Mouse (Mus musculus) heart, embryonic 10.5 days (tissue): ENCODE results near the gene Ipo11. TPM values are rescaled to one million over a fixed set of nuclear protein-coding genes. Genes with fewer than 3 reads are reported as not detected.

ENCODE experiments used
- DNase-seq: peaks from one replicate; pipeline ENCODE4 v3.0.0-alpha.2; 2017; ENCODE audit warnings: low spot score
- H3K27ac ChIP-seq: fragments of 300-500 bp; sonication (generic); 2 replicates; pipeline ENCODE4 v1.5.1; 2016; ENCODE audit warnings: mild to moderate bottlenecking
- H3K27me3 ChIP-seq: fragments of 300-500 bp; sonication (generic); 2 replicates; pipeline ENCODE4 v1.6.1; 2016; ENCODE audit warnings: mild to moderate bottlenecking; ENCODE audit not compliant: poor library complexity, insufficient read depth, severe bottlenecking
- H3K36me3 ChIP-seq: fragments of 300-500 bp; sonication (generic); 2 replicates; pipeline ENCODE4 v1.6.1; 2016; ENCODE audit warnings: mild to moderate bottlenecking, moderate library complexity
- H3K4me1 ChIP-seq: fragments of 300-500 bp; sonication (generic); 2 replicates; pipeline ENCODE4 v1.6.1; 2016; ENCODE audit warnings: mild to moderate bottlenecking
- H3K4me3 ChIP-seq: fragments of 300-500 bp; sonication (generic); 2 replicates; pipeline ENCODE4 v1.5.1; 2016; ENCODE audit warnings: mild to moderate bottlenecking, moderate library complexity
- H3K9me3 ChIP-seq: fragments of 300-500 bp; sonication (generic); 2 replicates; pipeline ENCODE4 v1.6.1; 2016; ENCODE audit warnings: mild to moderate bottlenecking, moderate library complexity
- WGBS: fragments of 180-500 bp; shearing (Covaris S2); methylation state at CpG from one replicate; pipeline ENCODE4 v1.1.7; 2016; 5-methylcytosine and 5-hydroxymethylcytosine counted together
- polyA plus RNA-seq: library from polyadenylated mRNA; unstranded; fragments of >200 nt; fragmentation: Nextera tagmentation; extraction: Ambion mirVana; gene quantifications from 2 replicates; pipeline ENCODE4 v1.2.1, GENCODE M21; 2016

The Ipo11 gene
- polyA plus RNA-seq, 1 experiment from 2014 or later = 88.0 TPM

- no peaks in the 10 kb centered on the region for H3K27me3 ChIP-seq
- no peak for DNase-seq
- no peaks in the 10 kb centered on the region for H3K9me3 ChIP-seq
- no peaks in the 10 kb centered on the region for H3K4me1 ChIP-seq
- no peak overlapping the region for H3K4me3 ChIP-seq
- peaks cover 8% of the 10 kb centered on the region; the same call in 1 of the 2 replicates for H3K36me3 ChIP-seq
- WGBS = 70% methylated on average over 12 of the region's 12 CpGs
- no peak overlapping the region for H3K27ac ChIP-seq
These were observed 107.3 kb downstream of the Ipo11 start for GRCm38 (mm10) chr13:106829327-106829997.

DNA sequence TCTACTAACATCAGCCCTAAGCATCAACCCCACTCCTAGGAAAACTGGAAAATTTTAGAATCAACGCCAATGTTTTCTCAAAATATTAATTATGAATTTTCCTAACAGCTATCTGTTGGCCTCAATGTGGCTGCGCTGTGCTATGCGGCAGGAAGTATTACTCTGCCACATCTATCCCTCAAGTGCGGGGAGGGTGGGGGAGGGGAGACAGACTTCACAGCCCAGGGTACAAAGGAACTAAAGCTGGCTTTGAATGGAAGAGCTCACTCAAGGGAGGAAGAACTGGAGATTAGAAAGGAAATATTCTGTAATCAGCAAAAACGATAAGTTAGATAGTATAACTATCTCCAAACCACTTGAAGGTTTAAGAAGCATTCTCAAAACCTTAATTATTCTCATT lies 111.1 kb downstream of the Ipo11 start:
- H3K27me3 ChIP-seq = no peaks in the 10 kb centered on the region

DNA sequence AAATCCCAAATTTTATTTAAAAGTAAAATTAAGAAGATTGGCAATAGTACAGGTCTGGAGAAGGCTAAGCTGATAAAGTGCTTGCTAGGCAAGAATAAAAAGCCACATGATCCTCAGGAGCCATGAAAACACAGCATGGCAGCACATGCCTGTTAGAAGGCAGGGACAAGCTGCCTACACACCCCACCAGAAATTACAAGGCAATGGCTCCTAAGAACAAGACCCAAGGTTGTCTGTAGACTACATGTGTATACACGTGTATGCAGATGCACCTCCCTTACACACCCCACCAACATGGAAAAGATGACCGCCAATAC lies 112.9 kb downstream of the Ipo11 start:
- Histone ChIP-seq H3K4me3 (no peak overlapping the region), H3K36me3 (peaks cover 15% of the 10 kb centered on the region; the same call in 1 of the 2 replicates), H3K4me1 (no peaks in the 10 kb centered on the region), H3K27ac (no peak overlapping the region), H3K27me3 (no peaks in the 10 kb centered on the region), H3K9me3 (no peaks in the 10 kb centered on the region)
- WGBS = 86% methylated on average over 2 of the region's 2 CpGs
- DNase-seq = no peak

More for the DNA sequence above, 111.1 kb downstream of the Ipo11 start:
- Histone ChIP-seq H3K4me1 (no peaks in the 10 kb centered on the region), H3K36me3 (0 out of 2 replicates have a peak, but pooled peaks cover 4% of the 10 kb centered on the region), H3K4me3 (no peak overlapping the region), H3K9me3 (no peaks in the 10 kb centered on the region), H3K27ac (no peak overlapping the region)
- WGBS = 67% methylated on average over 5 of the region's 5 CpGs
- no peak for DNase-seq

DNA sequence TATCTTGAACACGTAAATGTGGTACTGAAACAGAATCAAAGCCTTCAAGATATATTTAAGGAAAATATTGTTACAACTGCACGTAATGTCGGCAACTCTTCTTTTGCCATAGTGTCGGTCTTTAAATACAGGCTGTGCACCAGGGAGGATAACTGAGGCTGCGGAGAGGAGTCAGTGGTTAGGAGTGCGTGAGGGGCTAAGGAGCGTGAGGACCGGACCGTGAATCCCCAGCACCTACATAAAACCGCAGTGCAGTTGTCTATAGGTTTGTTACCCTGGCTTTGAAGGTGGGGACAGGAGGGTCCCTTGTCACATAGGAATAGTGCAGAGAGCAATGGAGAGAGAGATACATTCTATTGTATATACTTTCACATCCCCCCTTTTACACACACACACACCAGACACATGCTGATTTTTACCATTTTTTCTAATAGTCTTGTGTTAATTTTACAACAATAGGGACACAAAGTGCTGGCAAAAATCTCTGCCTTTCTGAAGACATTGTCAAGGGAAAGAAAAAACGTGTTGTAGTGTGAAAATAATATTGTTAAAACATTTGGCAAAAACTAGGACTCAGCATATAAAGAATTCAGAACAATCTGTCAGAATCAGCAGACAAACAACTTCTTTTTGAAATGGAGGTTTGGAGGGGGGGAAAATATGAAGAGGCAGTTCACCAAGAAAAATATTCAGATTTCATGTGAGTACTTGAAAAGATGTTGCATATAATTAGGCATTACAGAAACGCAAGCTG lies 113.5 kb downstream of the Ipo11 start:
- no peaks in the 10 kb centered on the region for H3K9me3 ChIP-seq
- H3K4me1 ChIP-seq = no peaks in the 10 kb centered on the region
- no peak overlapping the region for H3K4me3 ChIP-seq
- H3K36me3 ChIP-seq = peaks cover 15% of the 10 kb centered on the region; the same call in 1 of the 2 replicates
- 92% methylated on average over 12 of the region's 12 CpGs for WGBS
- H3K27ac ChIP-seq = no peak overlapping the region
- DNase-seq = no peak
- no peaks in the 10 kb centered on the region for H3K27me3 ChIP-seq

- DNase-seq = no peak
- H3K4me1 ChIP-seq = no peaks in the 10 kb centered on the region
- H3K4me3 ChIP-seq = no peak overlapping the region
- WGBS = 89% methylated on average over 2 of the region's 2 CpGs
- peaks cover 20% of the 10 kb centered on the region; the same call in 1 of the 2 replicates for H3K36me3 ChIP-seq
- H3K27ac ChIP-seq = no peak overlapping the region
- H3K27me3 ChIP-seq = no peaks in the 10 kb centered on the region
- H3K9me3 ChIP-seq = no peaks in the 10 kb centered on the region
These were observed 116.6 kb downstream of the Ipo11 start for GRCm38 (mm10) chr13:106820149-106820548.

- Histone ChIP-seq H3K4me3 (no peak overlapping the region), H3K36me3 (peaks cover 20% of the 10 kb centered on the region; the same call in 1 of the 2 replicates), H3K9me3 (no peaks in the 10 kb centered on the region), H3K27me3 (no peaks in the 10 kb centered on the region), H3K4me1 (no peaks in the 10 kb centered on the region), H3K27ac (no peak overlapping the region)
- WGBS = 92% methylated on average over 4 of the region's 4 CpGs
- DNase-seq = no peak
These were observed 117.0 kb downstream of the Ipo11 start for GRCm38 (mm10) chr13:106819749-106820148.

- peaks cover 34% of the 10 kb centered on the region; the same call in 1 of the 2 replicates for H3K36me3 ChIP-seq
- H3K27me3 ChIP-seq = no peaks in the 10 kb centered on the region
- no peaks in the 10 kb centered on the region for H3K9me3 ChIP-seq
- no peaks in the 10 kb centered on the region for H3K4me1 ChIP-seq
- DNase-seq = no peak
- no peak overlapping the region for H3K4me3 ChIP-seq
- H3K27ac ChIP-seq = no peak overlapping the region
- WGBS = 91% methylated on average over 5 of the region's 5 CpGs
These were observed 119.7 kb downstream of the Ipo11 start for GRCm38 (mm10) chr13:106817066-106817465.

DNA sequence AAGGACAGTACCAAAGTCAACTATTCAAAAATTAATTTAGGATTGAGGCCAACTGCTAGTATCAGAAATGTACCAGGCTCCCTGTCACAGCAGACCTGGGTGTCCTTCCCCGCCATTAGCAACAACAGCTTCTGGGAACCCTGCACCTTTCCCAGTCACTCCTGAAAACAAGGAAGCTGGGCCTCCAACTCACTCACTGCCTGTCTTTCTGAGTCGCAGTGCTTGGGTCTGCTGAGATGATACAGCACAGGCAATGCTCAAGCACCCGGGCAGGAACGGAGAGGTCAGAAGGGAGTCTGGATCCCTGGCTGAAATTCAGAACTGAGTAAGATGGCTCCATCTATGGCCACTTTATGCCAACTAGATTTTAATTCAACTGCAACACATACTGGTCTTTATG lies 123.2 kb downstream of the Ipo11 start:
- 86% methylated on average over 4 of the region's 4 CpGs for WGBS
- Histone ChIP-seq H3K36me3 (peaks cover 49% of the 10 kb centered on the region), H3K9me3 (no peaks in the 10 kb centered on the region), H3K4me1 (no peaks in the 10 kb centered on the region), H3K4me3 (no peak overlapping the region), H3K27ac (no peak overlapping the region), H3K27me3 (no peaks in the 10 kb centered on the region)
- no peak for DNase-seq

DNA sequence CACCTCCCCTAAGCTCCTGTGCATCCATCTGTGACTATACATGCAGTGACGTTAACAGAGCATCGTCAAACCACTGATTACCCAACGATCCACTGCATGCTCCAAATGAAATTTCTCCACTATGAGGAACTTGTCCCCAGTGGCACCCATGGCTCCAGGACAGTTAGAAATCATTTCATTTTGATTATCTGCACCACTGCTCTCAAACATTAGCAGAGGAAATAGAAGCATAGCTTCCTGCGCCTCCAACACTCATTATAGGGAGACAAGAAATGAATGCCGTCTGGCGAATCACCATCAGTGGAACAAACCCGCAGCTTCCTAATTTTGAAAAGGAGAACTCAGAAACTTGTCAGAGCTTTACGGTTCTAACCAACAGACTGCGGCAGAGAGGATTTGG lies 123.7 kb downstream of the Ipo11 start:
- H3K4me3 ChIP-seq = no peak overlapping the region
- no peak for DNase-seq
- H3K27me3 ChIP-seq = no peaks in the 10 kb centered on the region
- H3K9me3 ChIP-seq = no peaks in the 10 kb centered on the region
- H3K4me1 ChIP-seq = no peaks in the 10 kb centered on the region
- peaks cover 53% of the 10 kb centered on the region for H3K36me3 ChIP-seq
- 93% methylated on average over 9 of the region's 9 CpGs for WGBS
- no peak overlapping the region for H3K27ac ChIP-seq

DNA sequence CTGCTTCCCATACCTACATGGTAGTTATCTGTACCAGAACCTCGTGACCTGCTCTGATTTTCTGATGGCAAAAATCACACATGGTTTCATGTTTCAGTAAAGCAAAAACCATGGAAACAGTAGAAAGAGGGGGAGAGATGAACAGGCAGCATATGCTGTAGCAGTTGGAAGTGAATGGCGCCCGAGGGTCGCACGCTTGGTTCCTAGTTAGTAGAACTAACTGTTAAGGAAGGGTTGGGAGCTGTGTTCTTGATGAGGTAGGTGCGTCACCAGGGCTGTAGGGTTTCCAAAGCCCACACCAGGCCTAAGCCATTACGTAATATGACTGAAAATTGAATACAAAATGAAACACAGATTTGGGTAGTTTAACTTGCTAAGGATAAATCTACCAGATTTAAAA lies 126.6 kb downstream of the Ipo11 start:
- Histone ChIP-seq H3K27ac (no peak overlapping the region), H3K4me3 (no peak overlapping the region), H3K9me3 (no peaks in the 10 kb centered on the region), H3K4me1 (no peaks in the 10 kb centered on the region), H3K36me3 (peaks cover 50% of the 10 kb centered on the region), H3K27me3 (no peaks in the 10 kb centered on the region)
- 94% methylated on average over 7 of the region's 7 CpGs for WGBS
- DNase-seq = no peak

- Histone ChIP-seq H3K4me3 (no peak overlapping the region), H3K27ac (no peak overlapping the region), H3K9me3 (no peaks in the 10 kb centered on the region), H3K27me3 (no peaks in the 10 kb centered on the region), H3K36me3 (peaks cover 52% of the 10 kb centered on the region), H3K4me1 (no peaks in the 10 kb centered on the region)
- no peak for DNase-seq
- 92% methylated on average over 6 of the region's 6 CpGs for WGBS
These were observed 127.9 kb downstream of the Ipo11 start for GRCm38 (mm10) chr13:106808821-106809220.

GRCm38 (mm10) chr13:106808315-106808714 lies 128.4 kb downstream of the Ipo11 start:
- peaks cover 53% of the 10 kb centered on the region for H3K36me3 ChIP-seq

GRCm38 (mm10) chr13:106807303-106807702 lies 129.5 kb downstream of the Ipo11 start:
- H3K4me1 ChIP-seq = no peaks in the 10 kb centered on the region
- no peaks in the 10 kb centered on the region for H3K27me3 ChIP-seq
- no peak overlapping the region for H3K4me3 ChIP-seq
- peaks cover 54% of the 10 kb centered on the region for H3K36me3 ChIP-seq
- DNase-seq = no peak
- WGBS = 87% methylated on average over 5 of the region's 5 CpGs
- H3K27ac ChIP-seq = no peak overlapping the region
- H3K9me3 ChIP-seq = no peaks in the 10 kb centered on the region

More at GRCm38 (mm10) chr13:106808315-106808714, 128.4 kb downstream of the Ipo11 start:
- Histone ChIP-seq H3K4me1 (no peaks in the 10 kb centered on the region), H3K27me3 (no peaks in the 10 kb centered on the region), H3K9me3 (no peaks in the 10 kb centered on the region), H3K4me3 (no peak overlapping the region), H3K27ac (no peak overlapping the region)
- DNase-seq = no peak
- 96% methylated on average over 2 of the region's 2 CpGs for WGBS
